Mouse (Mus musculus): ENCODE results near the gene Rnf135.

DNA sequence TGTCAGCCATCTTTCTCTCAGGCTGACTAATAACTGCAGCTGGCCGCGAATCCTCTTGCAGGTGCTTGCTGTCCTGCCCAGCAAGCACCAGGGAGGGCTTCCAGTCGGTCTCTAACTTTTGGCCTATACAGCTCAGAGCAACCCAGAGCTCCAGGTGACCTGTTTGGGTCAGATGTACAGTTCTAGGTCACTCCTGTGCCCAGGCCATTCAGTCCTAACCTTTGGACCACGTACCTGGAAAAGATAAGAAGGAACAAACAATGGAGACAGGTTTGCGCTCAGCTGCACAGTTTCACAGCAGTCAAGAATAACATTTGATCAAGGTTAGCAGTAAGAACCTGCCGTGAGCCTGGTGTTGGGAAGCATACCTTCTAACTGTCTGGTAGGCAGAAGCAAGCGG, 24.6 kb upstream of the Rnf135 start:
- TF ChIP-seq CTCF (IDR thresholded peaks at IDR 0.05; ENCODE audit: borderline replicate concordance, extremely low read depth, insufficient read depth, insufficient read length), result no peak
- no peak for TF ChIP-seq POLR2A (IDR thresholded peaks at IDR 0.05; ENCODE audit: borderline replicate concordance, extremely low read depth, insufficient read depth, insufficient read length, poor library complexity, severe bottlenecking)

Measured in brain, embryonic 14.5 days (tissue).